Mouse (Mus musculus) macrophage (primary cell): ENCODE data around the gene Shc3. TPM values are rescaled to one million over a fixed set of nuclear protein-coding genes. Genes with fewer than 3 reads are reported as not detected.

Experiments used
- H3K27ac ChIP-seq: fragments of 350-480 bp; formaldehyde crosslinking; 2 replicates; pipeline ENCODE4 v1.9.0; 2021
- H3K36me3 ChIP-seq: fragments of 350-480 bp; formaldehyde crosslinking; 2 replicates; pipeline ENCODE4 v1.9.0; 2021; ENCODE audit errors: inconsistent target
- H3K4me3 ChIP-seq: fragments of 350-480 bp; formaldehyde crosslinking; 2 replicates; pipeline ENCODE4 v1.9.0; 2021; ENCODE audit errors: inconsistent target
- H3K79me2 ChIP-seq: fragments of 350-480 bp; formaldehyde crosslinking; 2 replicates; pipeline ENCODE4 v1.9.0; 2021; ENCODE audit errors: inconsistent target
- WGBS: methylation state at CpG from one replicate; pipeline ENCODE4 v1.1.7; 2026; ENCODE audit warnings: inconsistent platforms; ENCODE audit not compliant: missing documents; 5-methylcytosine and 5-hydroxymethylcytosine counted together
- polyA plus RNA-seq: library from polyadenylated mRNA; stranded (reverse); fragments of 250-400 nt; gene quantifications from 3 replicates; pipeline ENCODE4 v1.2.4, GENCODE M21; 2018; ENCODE audit warnings: inconsistent platforms
- total RNA-seq, 78 experiments: library from RNA; depleted of rRNA; stranded (reverse); fragments of 250-400 nt; gene quantifications; 1 replicate in 9 of 78; 2 replicates in 24 of 78; 3 replicates in 43 of 78; 4 replicates in 2 of 78; pipeline ENCODE4 v1.2.4; 2018; ENCODE audit warnings: inconsistent platforms in 56 of 78

Gene Shc3
- not detected for total RNA-seq (2018; cell fraction: chromatin; rRNA removed)
- total RNA-seq (2018; cell fraction: cytosol; rRNA removed): not detected
- total RNA-seq (2018; cell fraction: nucleus; rRNA removed): not detected
- not detected in 3 replicates for polyA plus RNA-seq

- Histone ChIP-seq H3K79me2 (no peaks in the 10 kb centered on the region), H3K27ac (no peak within 1 kb of the TSS), H3K36me3 (no peaks in the 10 kb centered on the region), H3K4me3 (no peak within 1 kb of the TSS)
- 2% methylated on average over 36 of the region's 36 CpGs for WGBS
Observed at GRCm38 (mm10) chr13:51568911-51569684, at the start of gene Shc3. Shc3 (minus strand) TSS chr13:51569419.

GRCm38 (mm10) chr13:51618602-51619001 lies 49.4 kb upstream of the Shc3 start:
- Histone ChIP-seq H3K36me3 (no peaks in the 10 kb centered on the region), H3K4me3 (no peak overlapping the region), H3K79me2 (no peaks in the 10 kb centered on the region), H3K27ac (no peak overlapping the region)
- 53% methylated on average over 3 of the region's 9 CpGs for WGBS

GRCm38 (mm10) chr13:51617861-51618260 lies 48.6 kb upstream of the Shc3 start:
- H3K4me3 ChIP-seq: no peak overlapping the region

GRCm38 (mm10) chr13:51617306-51617705 lies 48.1 kb upstream of the Shc3 start:
- H3K79me2 ChIP-seq: no peaks in the 10 kb centered on the region
- WGBS: 90% methylated on average over 1 of the region's 1 CpGs

More at GRCm38 (mm10) chr13:51617861-51618260, 48.6 kb upstream of the Shc3 start:
- H3K36me3 ChIP-seq: no peaks in the 10 kb centered on the region
- WGBS: 26% methylated on average over 5 of the region's 6 CpGs
- H3K27ac ChIP-seq: no peak overlapping the region
- no peaks in the 10 kb centered on the region for H3K79me2 ChIP-seq

GRCm38 (mm10) chr13:51616417-51617044 lies 47.3 kb upstream of the Shc3 start:
- H3K27ac ChIP-seq: no peak overlapping the region
- no peaks in the 10 kb centered on the region for H3K79me2 ChIP-seq
- H3K4me3 ChIP-seq: no peak overlapping the region
- no peaks in the 10 kb centered on the region for H3K36me3 ChIP-seq
- 14% methylated on average over 11 of the region's 12 CpGs for WGBS

More at GRCm38 (mm10) chr13:51617306-51617705, 48.1 kb upstream of the Shc3 start:
- Histone ChIP-seq H3K4me3 (no peak overlapping the region), H3K36me3 (no peaks in the 10 kb centered on the region), H3K27ac (no peak overlapping the region)

- H3K4me3 ChIP-seq: no peak overlapping the region
- H3K79me2 ChIP-seq: no peaks in the 10 kb centered on the region
- WGBS: 44% methylated on average over 10 of the region's 10 CpGs
- no peak overlapping the region for H3K27ac ChIP-seq
- no peaks in the 10 kb centered on the region for H3K36me3 ChIP-seq
Observed at GRCm38 (mm10) chr13:51615815-51616214, 46.6 kb upstream of the Shc3 start.

- WGBS: 73% methylated on average over 5 of the region's 5 CpGs
- no peak overlapping the region for H3K27ac ChIP-seq
- H3K4me3 ChIP-seq: no peak overlapping the region
Observed at GRCm38 (mm10) chr13:51611500-51611899, 42.3 kb upstream of the Shc3 start.

GRCm38 (mm10) chr13:51611060-51611459 lies 41.8 kb upstream of the Shc3 start:
- Histone ChIP-seq H3K4me3 (no peak overlapping the region), H3K36me3 (no peaks in the 10 kb centered on the region), H3K27ac (no peak overlapping the region), H3K79me2 (no peaks in the 10 kb centered on the region)
- WGBS: 31% methylated on average over 9 of the region's 9 CpGs

More at GRCm38 (mm10) chr13:51611500-51611899, 42.3 kb upstream of the Shc3 start:
- Histone ChIP-seq H3K36me3 (no peaks in the 10 kb centered on the region), H3K79me2 (no peaks in the 10 kb centered on the region)

- 100% methylated on average over 1 of the region's 7 CpGs for WGBS
- H3K79me2 ChIP-seq: no peaks in the 10 kb centered on the region
Observed at GRCm38 (mm10) chr13:51609231-51609630, 40.0 kb upstream of the Shc3 start.

GRCm38 (mm10) chr13:51603894-51604244 lies 34.6 kb upstream of the Shc3 start:
- 49% methylated on average over 4 of the region's 4 CpGs for WGBS
- no peaks in the 10 kb centered on the region for H3K36me3 ChIP-seq
- H3K27ac ChIP-seq: no peak overlapping the region
- H3K79me2 ChIP-seq: no peaks in the 10 kb centered on the region
- H3K4me3 ChIP-seq: no peak overlapping the region

More at GRCm38 (mm10) chr13:51609231-51609630, 40.0 kb upstream of the Shc3 start:
- no peak overlapping the region for H3K27ac ChIP-seq
- no peaks in the 10 kb centered on the region for H3K36me3 ChIP-seq
- H3K4me3 ChIP-seq: no peak overlapping the region

GRCm38 (mm10) chr13:51603221-51603893 lies 34.1 kb upstream of the Shc3 start:
- H3K79me2 ChIP-seq: no peaks in the 10 kb centered on the region
- no peaks in the 10 kb centered on the region for H3K36me3 ChIP-seq
- 69% methylated on average over 16 of the region's 16 CpGs for WGBS
- H3K27ac ChIP-seq: no peak overlapping the region
- no peak overlapping the region for H3K4me3 ChIP-seq

GRCm38 (mm10) chr13:51602764-51603163 lies 33.5 kb upstream of the Shc3 start:
- Histone ChIP-seq H3K27ac (no peak overlapping the region), H3K79me2 (no peaks in the 10 kb centered on the region), H3K4me3 (no peak overlapping the region), H3K36me3 (no peaks in the 10 kb centered on the region)
- WGBS: 87% methylated on average over 7 of the region's 8 CpGs

GRCm38 (mm10) chr13:51600169-51600568 lies 30.9 kb upstream of the Shc3 start:
- no peak overlapping the region for H3K27ac ChIP-seq
- no peak overlapping the region for H3K4me3 ChIP-seq
- no peaks in the 10 kb centered on the region for H3K36me3 ChIP-seq
- WGBS: 59% methylated on average over 8 of the region's 8 CpGs
- no peaks in the 10 kb centered on the region for H3K79me2 ChIP-seq

GRCm38 (mm10) chr13:51598063-51598462 lies 28.8 kb upstream of the Shc3 start:
- Histone ChIP-seq H3K36me3 (no peaks in the 10 kb centered on the region), H3K27ac (no peak overlapping the region), H3K79me2 (no peaks in the 10 kb centered on the region), H3K4me3 (no peak overlapping the region)
- WGBS: 0% methylated on average over 2 of the region's 2 CpGs

GRCm38 (mm10) chr13:51595404-51595803 lies 26.2 kb upstream of the Shc3 start:
- 49% methylated on average over 11 of the region's 11 CpGs for WGBS
- Histone ChIP-seq H3K27ac (no peak overlapping the region), H3K79me2 (no peaks in the 10 kb centered on the region), H3K36me3 (no peaks in the 10 kb centered on the region), H3K4me3 (no peak overlapping the region)
